Mouse (Mus musculus) stomach, embryonic 15.5 days (tissue): Measurements from ENCODE around the gene Phlda2. TPM values are rescaled to one million over a fixed set of nuclear protein-coding genes. Genes with fewer than 3 reads are reported as not detected.

ENCODE experiments used
- ATAC-seq: fragments of 200-750 bp; cut with Nextera tagmentation; 2 replicates; pipeline ENCODE4 v1.8.0; 2017; ENCODE audit warnings: low read depth, moderate number of reproducible peaks, moderate TSS enrichment; ENCODE audit not compliant: insufficient read depth, low FRiP score
- H3K27ac ChIP-seq: fragments of 300-500 bp; sonication (generic); 2 replicates; pipeline ENCODE4 v1.5.1; 2015; ENCODE audit warnings: mild to moderate bottlenecking, inconsistent platforms
- H3K27me3 ChIP-seq: fragments of 300-500 bp; sonication (generic); replicated peaks from 2 replicates; pipeline ENCODE4 v1.6.1; 2015; ENCODE audit warnings: inconsistent platforms
- H3K36me3 ChIP-seq: fragments of 300-500 bp; sonication (generic); 2 replicates; pipeline ENCODE4 v1.6.1; 2015; ENCODE audit warnings: inconsistent platforms
- H3K4me1 ChIP-seq: fragments of 300-500 bp; sonication (generic); 2 replicates; pipeline ENCODE4 v1.6.1; 2015; ENCODE audit warnings: inconsistent platforms
- H3K4me2 ChIP-seq: fragments of 300-500 bp; sonication (generic); 2 replicates; pipeline ENCODE4 v1.6.1; 2015; ENCODE audit warnings: mild to moderate bottlenecking, inconsistent platforms
- H3K4me3 ChIP-seq: fragments of 300-500 bp; sonication (generic); replicated peaks from 2 replicates; pipeline ENCODE4 v1.5.1; 2015; ENCODE audit warnings: inconsistent platforms
- H3K9ac ChIP-seq: fragments of 300-500 bp; sonication (generic); 2 replicates; pipeline ENCODE4 v1.6.1; 2015; ENCODE audit warnings: inconsistent platforms
- H3K9me3 ChIP-seq: fragments of 300-500 bp; sonication (generic); 2 replicates; pipeline ENCODE4 v1.6.1; 2016; ENCODE audit warnings: inconsistent platforms
- WGBS: fragments of 180-500 bp; shearing (Covaris S2); methylation state at CpG from one replicate; pipeline ENCODE4 v1.1.7; 2015; 5-methylcytosine and 5-hydroxymethylcytosine counted together
- polyA plus RNA-seq: library from polyadenylated mRNA; unstranded; fragments of >200 nt; fragmentation: Nextera tagmentation; extraction: Ambion mirVana; gene quantifications from 2 replicates; pipeline ENCODE4 v1.2.1, GENCODE M21; 2015

The Phlda2 gene
- polyA plus RNA-seq, 1 experiment from 2014 or later, result 13.7 TPM

DNA sequence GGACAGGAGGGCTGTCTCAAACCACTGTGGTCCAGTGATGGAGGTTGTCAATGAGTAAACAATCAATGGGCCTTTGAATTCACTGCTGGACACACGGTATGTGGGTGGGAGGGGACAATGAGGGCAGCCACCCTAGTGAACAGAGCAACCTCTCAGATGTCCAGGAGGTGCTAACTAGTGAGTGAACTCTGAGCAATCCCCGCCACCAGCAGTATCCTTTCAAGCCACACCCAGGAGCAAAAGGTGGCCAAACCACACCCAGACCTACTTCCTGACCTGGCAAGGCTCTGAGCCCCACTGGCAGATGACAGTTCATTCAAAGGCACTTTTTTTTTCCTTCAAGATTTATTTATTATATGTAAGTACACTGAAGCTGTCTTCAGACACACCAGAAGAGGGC is 2.0 kb downstream of the Phlda2 start:
- no peak overlapping the region for H3K4me3 ChIP-seq
- H3K36me3 ChIP-seq, result no peaks in the 10 kb centered on the region
- 46% methylated on average over 2 of the region's 2 CpGs for WGBS
- peaks cover 30% of the 10 kb centered on the region for H3K27me3 ChIP-seq
- no peaks in the 10 kb centered on the region for H3K9me3 ChIP-seq
- ATAC-seq, result no peak
- no peak overlapping the region for H3K27ac ChIP-seq
- H3K9ac ChIP-seq, result no peak overlapping the region
- peaks cover 7% of the 10 kb centered on the region; the same call in 1 of the 2 replicates for H3K4me1 ChIP-seq
- H3K4me2 ChIP-seq, result no peak overlapping the region

DNA sequence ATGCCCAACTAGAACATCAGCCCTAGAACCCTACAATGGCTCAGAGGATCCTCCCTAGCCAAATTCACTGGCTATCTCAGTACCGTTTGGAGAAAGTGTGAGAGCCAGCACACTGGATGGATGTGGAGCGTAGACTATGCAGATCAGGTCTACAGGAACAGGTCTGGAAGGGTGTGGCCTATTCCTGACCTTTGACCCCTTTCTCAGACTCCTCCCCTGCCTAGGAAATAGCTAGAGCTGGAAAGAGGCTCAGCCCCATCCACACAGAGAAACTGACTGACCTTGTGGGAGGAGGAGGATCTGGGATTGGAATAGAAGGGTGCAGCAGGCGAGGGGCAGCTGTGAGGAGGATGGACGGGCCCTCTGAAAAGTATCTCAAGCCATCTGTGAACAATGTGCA is 4.4 kb downstream of the Phlda2 start:
- WGBS, result 84% methylated on average over 4 of the region's 4 CpGs
- Histone ChIP-seq H3K36me3 (no peaks in the 10 kb centered on the region), H3K4me1 (peaks cover 7% of the 10 kb centered on the region; the same call in 1 of the 2 replicates), H3K27ac (no peak overlapping the region), H3K4me3 (no peak overlapping the region), H3K4me2 (no peak overlapping the region), H3K27me3 (peaks cover 30% of the 10 kb centered on the region), H3K9me3 (no peaks in the 10 kb centered on the region), H3K9ac (no peak overlapping the region)
- no peak for ATAC-seq

DNA sequence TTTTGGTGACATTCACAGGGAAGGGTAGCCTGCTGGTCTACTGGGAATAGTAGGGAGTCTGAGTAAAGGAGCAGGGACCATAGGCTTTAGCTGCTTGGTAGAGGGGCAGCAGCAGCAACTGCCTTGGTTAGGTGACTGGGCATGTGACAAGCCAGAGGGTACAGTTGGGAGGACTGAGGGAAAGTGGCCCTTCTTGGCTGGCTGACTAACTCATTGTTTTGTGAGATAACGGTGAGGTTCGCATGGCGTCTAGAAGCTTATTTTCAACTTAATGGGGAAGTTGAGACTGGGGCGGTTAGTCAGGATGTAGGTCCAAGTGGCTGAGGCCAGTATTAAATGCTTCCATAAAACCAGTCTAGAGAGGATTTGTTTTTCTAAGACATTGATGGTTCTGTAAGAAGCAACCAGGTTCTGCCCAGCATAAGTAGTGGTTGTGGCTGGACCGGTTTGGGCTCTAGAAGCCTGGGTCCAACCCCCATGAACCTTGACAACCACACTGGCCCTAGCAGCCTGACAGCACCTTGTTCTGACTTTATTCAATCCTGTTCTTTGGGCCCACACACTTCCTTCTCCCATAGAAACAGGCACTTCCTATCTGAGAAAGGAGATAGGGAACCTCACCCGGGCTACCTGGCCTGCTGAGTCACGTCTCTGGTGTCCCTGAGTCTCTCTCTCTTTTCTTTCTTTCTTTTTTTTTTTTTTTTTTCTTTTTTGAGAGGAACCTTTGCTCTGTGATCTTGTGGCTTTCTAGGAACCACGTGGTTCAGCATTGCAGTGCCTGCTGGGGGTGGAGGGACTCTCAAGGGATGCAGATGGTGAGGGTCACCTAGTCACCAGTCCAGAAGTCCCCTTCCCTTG is 7.6 kb downstream of the Phlda2 start:
- 59% methylated on average over 8 of the region's 8 CpGs for WGBS
- no peaks in the 10 kb centered on the region for H3K4me1 ChIP-seq
- H3K36me3 ChIP-seq, result no peaks in the 10 kb centered on the region
- no peak overlapping the region for H3K9ac ChIP-seq
- no peak overlapping the region for H3K4me3 ChIP-seq
- H3K9me3 ChIP-seq, result no peaks in the 10 kb centered on the region
- H3K27ac ChIP-seq, result no peak overlapping the region
- no peak for ATAC-seq
- H3K4me2 ChIP-seq, result no peak overlapping the region
- H3K27me3 ChIP-seq, result 0 out of 2 replicates have a peak, but pooled peaks cover 1% of the 10 kb centered on the region

DNA sequence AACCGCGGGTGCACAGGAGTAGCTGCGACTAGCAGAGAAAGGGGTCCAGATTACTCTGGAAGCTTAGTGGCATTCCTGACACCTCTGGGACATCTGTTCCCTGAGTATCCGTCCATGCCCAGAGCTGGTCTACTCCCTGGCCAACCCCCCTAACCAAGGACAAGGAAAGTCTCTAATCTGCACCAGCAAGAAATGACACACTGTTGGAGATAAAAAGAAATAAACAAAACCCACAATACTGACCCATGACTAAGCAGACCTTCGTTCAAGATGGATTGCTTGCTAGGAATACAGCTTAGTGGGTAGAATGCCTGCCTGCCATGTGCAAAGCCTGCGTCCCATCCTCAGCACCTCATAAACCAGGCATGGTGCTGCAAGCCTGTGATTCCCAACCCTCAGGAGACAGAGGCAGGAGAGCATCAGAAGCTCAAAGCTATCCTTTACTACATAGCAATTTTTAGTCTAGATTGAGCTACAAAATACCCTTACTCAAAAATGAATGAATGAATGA is 9.3 kb downstream of the Phlda2 start:
- 70% methylated on average over 6 of the region's 6 CpGs for WGBS

DNA sequence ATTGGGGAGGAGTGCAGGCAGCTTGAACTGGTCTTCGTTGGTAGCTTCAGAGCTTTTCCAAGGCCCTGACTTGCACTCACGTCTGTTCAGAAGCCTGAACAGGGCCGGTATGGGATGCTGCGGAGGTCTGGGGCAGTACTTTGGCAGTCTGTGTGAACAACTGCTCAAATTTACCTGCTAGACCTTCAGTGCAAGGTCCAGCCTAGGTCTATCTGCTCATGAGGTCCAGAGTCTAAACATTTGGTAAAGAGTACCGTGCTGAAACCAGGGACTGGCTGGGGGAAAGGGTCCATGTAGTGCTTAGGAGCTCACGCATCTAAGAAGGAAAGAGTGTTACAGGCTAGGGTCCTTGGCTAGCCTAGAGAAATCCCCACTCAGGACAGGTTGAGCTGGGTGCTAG is 13.2 kb downstream of the Phlda2 start:
- WGBS, result 86% methylated on average over 6 of the region's 6 CpGs
- no peaks in the 10 kb centered on the region for H3K4me1 ChIP-seq
- no peak overlapping the region for H3K9ac ChIP-seq
- H3K4me2 ChIP-seq, result no peak overlapping the region
- H3K27ac ChIP-seq, result no peak overlapping the region
- no peak for ATAC-seq
- no peaks in the 10 kb centered on the region for H3K36me3 ChIP-seq
- no peaks in the 10 kb centered on the region for H3K27me3 ChIP-seq
- no peak overlapping the region for H3K4me3 ChIP-seq
- no peaks in the 10 kb centered on the region for H3K9me3 ChIP-seq

More for the DNA sequence above, 9.3 kb downstream of the Phlda2 start:
- Histone ChIP-seq H3K27ac (no peak overlapping the region), H3K27me3 (no peaks in the 10 kb centered on the region), H3K4me3 (no peak overlapping the region), H3K36me3 (no peaks in the 10 kb centered on the region), H3K9ac (no peak overlapping the region), H3K9me3 (no peaks in the 10 kb centered on the region), H3K4me2 (no peak overlapping the region), H3K4me1 (no peaks in the 10 kb centered on the region)
- no peak for ATAC-seq

DNA sequence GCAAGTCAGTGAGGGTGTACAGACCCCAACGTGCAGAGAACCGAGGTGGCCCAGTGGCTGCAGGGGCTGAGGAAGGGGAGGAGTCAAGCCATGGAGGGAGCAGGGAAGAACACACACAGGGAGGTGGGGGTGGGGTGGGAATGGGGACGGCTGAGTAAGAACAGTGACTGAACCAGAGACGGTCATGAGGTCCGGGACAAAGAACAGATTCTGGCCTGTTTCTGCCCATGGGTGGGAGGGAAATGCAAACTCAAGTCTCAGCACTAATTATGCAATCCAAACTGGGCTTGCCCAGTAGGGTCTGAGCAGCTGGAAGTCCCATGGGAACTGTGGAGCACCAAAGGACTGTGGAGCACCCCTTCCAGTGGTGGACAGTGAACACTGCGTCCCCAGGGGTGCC is 20.4 kb downstream of the Phlda2 start:
- H3K4me3 ChIP-seq, result no peak overlapping the region
- H3K4me1 ChIP-seq, result no peaks in the 10 kb centered on the region
- no peaks in the 10 kb centered on the region for H3K36me3 ChIP-seq
- no peak overlapping the region for H3K4me2 ChIP-seq
- H3K9me3 ChIP-seq, result no peaks in the 10 kb centered on the region
- peak; percentile 45; the same call in 1 of the 2 replicates for ATAC-seq
- H3K9ac ChIP-seq, result no peak overlapping the region
- H3K27me3 ChIP-seq, result peaks cover 4% of the 10 kb centered on the region; the same call in 1 of the 2 replicates
- WGBS, result 6% methylated on average over 6 of the region's 6 CpGs
- H3K27ac ChIP-seq, result no peak overlapping the region

DNA sequence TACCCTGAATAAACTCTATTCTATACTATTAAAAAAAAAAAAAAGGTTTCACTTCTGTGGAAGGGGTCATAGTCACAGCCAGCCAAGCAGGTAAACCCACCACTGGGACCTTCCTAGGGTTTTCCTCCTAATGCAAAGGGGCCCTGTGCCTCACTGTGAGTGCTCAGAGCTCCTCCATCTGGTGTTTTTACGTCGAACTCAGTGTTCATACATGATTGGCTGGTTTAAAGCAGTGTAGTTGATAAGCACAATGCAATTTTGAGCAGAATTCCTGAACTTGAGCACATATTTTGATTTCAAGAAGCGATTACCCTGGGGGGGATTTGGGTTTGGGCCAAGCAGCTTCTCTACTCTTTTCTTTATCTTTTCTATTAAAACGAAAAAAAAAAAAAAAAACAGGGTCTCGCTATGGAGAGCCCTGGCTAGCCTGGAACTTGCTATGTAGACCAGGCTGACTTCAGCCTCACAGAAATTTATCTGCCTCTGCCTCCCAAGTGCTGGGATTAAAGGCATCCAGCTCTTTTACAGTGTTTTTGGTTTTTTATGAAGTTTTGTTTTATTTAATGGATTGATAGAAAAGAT is 21.1 kb downstream of the Phlda2 start:
- H3K4me1 ChIP-seq, result no peaks in the 10 kb centered on the region
- no peak overlapping the region for H3K4me3 ChIP-seq
- peaks cover 4% of the 10 kb centered on the region; the same call in 1 of the 2 replicates for H3K27me3 ChIP-seq
- H3K9me3 ChIP-seq, result no peaks in the 10 kb centered on the region
- no peak overlapping the region for H3K27ac ChIP-seq
- no peak overlapping the region for H3K4me2 ChIP-seq
- ATAC-seq, result no peak
- H3K9ac ChIP-seq, result no peak overlapping the region
- H3K36me3 ChIP-seq, result no peaks in the 10 kb centered on the region
- 47% methylated on average over 5 of the region's 5 CpGs for WGBS

DNA sequence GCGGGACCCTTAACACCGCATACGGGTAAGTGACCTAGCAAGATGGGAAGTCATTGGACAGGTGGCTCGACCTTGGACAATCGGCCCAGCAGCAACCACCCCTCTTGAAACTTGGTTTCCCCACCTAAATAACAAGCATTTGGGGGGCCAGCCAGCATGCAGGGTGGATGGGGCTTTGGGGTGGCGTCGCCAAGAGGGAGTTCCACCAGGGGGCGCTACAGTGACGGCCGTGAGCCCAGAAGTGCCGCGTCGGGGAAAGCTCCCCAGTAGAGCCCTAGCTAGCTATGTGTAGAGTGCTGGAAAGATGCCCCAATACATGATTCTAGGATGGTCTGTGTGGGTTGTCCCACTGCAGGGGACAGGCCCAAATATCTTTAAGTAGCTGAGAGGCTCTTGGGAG is 22.5 kb downstream of the Phlda2 start:
- no peaks in the 10 kb centered on the region for H3K36me3 ChIP-seq
- H3K9ac ChIP-seq, result no peak overlapping the region
- no peak for ATAC-seq
- H3K27me3 ChIP-seq, result peaks cover 4% of the 10 kb centered on the region; the same call in 1 of the 2 replicates
- no peak overlapping the region for H3K4me2 ChIP-seq
- no peak overlapping the region for H3K4me3 ChIP-seq
- H3K27ac ChIP-seq, result no peak overlapping the region
- 30% methylated on average over 13 of the region's 13 CpGs for WGBS
- no peaks in the 10 kb centered on the region for H3K9me3 ChIP-seq
- no peaks in the 10 kb centered on the region for H3K4me1 ChIP-seq

DNA sequence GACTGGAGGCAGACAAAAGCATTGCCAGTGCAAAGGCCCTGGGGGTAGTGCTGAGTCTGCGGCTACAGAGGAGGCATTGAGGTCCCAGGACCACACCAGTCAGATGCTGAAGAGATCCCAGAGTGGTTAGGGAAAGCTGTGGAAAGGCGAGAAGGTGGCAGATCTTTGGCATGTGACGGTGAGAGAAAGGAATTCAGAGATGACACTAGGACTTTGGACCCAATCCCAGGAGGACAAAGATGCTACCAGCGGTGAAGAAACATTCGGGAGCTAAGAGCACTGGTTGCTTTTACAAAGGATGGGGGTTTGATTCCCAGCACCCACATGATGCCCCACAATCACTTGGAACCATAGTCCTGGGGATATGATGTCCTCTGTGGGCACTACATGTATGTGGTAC is 25.1 kb downstream of the Phlda2 start:
- Histone ChIP-seq H3K36me3 (no peaks in the 10 kb centered on the region), H3K27me3 (peaks cover 4% of the 10 kb centered on the region; the same call in 1 of the 2 replicates), H3K4me3 (no peak overlapping the region), H3K4me1 (no peaks in the 10 kb centered on the region), H3K4me2 (no peak overlapping the region), H3K9me3 (no peaks in the 10 kb centered on the region), H3K9ac (no peak overlapping the region), H3K27ac (no peak overlapping the region)
- WGBS, result 92% methylated on average over 5 of the region's 5 CpGs
- no peak for ATAC-seq

DNA sequence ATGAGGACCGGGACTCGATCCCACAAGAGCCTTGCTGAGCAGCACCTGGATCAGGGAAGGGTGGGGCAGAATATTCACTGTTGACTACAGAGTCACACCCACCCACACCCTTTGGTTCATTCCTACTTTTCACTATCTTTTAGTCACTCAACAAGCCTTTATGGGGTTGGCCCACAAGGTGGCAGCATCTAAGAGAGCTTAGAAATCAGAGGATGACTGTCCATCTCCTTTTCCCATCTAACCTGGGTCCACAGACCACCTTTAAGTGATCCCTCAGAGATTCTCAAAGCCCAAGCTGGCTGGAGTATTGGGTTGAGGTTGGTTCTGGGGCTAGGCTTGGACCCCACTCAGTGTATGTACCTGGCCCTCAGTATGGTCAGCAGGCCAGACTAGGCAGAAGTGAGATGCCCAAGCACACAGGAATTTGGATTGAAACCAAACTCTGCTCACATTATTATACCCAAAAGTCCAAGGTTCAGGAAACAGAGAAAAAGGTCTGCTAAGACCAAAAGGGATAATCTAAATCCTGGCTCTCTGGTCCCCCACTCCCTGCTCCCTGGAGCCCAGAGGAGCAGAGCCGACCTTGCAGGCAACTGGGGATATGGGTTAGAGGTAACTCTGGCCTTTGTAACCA is 26.1 kb downstream of the Phlda2 start:
- Histone ChIP-seq H3K4me3 (no peak overlapping the region), H3K9me3 (no peaks in the 10 kb centered on the region), H3K27me3 (peaks cover 4% of the 10 kb centered on the region; the same call in 1 of the 2 replicates), H3K27ac (no peak overlapping the region), H3K4me2 (no peak overlapping the region), H3K9ac (no peak overlapping the region), H3K36me3 (no peaks in the 10 kb centered on the region), H3K4me1 (no peaks in the 10 kb centered on the region)
- no peak for ATAC-seq
- 83% methylated on average over 3 of the region's 3 CpGs for WGBS

DNA sequence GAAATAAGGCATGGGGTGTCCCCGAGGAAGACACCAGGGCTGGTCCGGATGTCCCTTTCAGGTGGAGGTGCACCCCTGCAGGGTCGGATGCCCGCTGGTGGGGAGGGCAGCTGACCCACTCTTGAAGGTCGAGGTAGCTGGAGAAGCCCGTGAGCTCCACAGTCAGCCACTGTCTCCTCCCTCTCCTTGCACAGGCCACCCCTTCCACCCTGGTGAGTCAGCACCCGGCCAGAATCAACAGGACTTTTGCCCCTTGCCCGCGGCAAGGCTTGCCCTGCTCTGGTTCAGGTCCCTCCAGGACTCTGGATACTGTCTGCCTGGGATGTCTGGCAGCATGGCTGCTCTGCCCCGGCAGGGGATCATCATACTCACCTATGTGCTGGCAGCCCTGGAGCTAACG is 27.1 kb downstream of the Phlda2 start:
- Histone ChIP-seq H3K27me3 (peaks cover 4% of the 10 kb centered on the region; the same call in 1 of the 2 replicates), H3K4me1 (no peaks in the 10 kb centered on the region), H3K36me3 (no peaks in the 10 kb centered on the region), H3K4me2 (no peak overlapping the region), H3K4me3 (no peak overlapping the region), H3K27ac (no peak overlapping the region), H3K9me3 (no peaks in the 10 kb centered on the region), H3K9ac (no peak overlapping the region)
- 62% methylated on average over 11 of the region's 11 CpGs for WGBS
- ATAC-seq, result 0 out of 2 replicates have a peak, but pooled peaks have one; percentile 23
